Mouse (Mus musculus) embryonic stem cell, embryonic (primary cell): ENCODE data around the gene Ahnak.

Source experiments
- CTCF ChIA-PET, 4 experiments: fragments of 300-600 bp in 2 of 4; fragments of 350-600 bp in 2 of 4; sonication (Branson Sonifier 250); formaldehyde crosslinking; loops; one replicate each; lab custom pipeline; 2022; ENCODE audit warnings: inconsistent platforms in 2 of 4; lab: Charles Lee
- POLR2A ChIA-PET, 4 experiments: fragments of 300-600 bp in 2 of 4; fragments of 350-600 bp in 2 of 4; sonication (Branson Sonifier 250); formaldehyde crosslinking; loops; one replicate each; lab custom pipeline; 2022; ENCODE audit warnings: antibody characterized with exemption in 4 of 4, inconsistent platforms in 1 of 4; lab: Charles Lee

The Ahnak gene

DNA sequence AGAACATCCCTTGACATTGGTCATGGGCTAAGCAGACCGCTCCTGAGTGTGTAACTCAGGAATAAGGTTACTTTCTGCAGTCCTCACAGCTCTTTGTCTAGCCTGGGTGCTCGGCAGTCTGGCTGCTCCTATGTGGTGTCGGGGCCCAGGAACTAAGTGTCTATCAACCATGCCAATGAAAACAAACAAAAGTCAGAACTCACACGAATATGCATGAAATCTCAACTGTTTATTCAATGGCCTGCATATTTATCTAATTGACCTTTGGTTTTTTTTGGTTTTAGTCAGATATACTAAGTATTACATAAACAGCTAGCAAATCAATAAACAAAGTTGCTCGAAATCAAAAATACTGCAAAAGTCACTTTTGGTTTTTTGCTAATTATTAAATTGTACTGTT, 106.0 kb downstream of the Ahnak start:
- ChIA-PET CTCF (interaction anchor here in 1 of 4 experiments (1.0 to 1.3 kb wide), 2 partner anchors 13 to 102 kb away, joined by 3 to 5 read pairs; no protein-coding TSS in a partner anchor), POLR2A (interaction anchor here in 3 of 4 experiments (0.5 to 4.3 kb wide), 12 partner anchors 8 to 382 kb away, joined by 3 to 23 read pairs (median 5); no protein-coding TSS in a partner anchor)

DNA sequence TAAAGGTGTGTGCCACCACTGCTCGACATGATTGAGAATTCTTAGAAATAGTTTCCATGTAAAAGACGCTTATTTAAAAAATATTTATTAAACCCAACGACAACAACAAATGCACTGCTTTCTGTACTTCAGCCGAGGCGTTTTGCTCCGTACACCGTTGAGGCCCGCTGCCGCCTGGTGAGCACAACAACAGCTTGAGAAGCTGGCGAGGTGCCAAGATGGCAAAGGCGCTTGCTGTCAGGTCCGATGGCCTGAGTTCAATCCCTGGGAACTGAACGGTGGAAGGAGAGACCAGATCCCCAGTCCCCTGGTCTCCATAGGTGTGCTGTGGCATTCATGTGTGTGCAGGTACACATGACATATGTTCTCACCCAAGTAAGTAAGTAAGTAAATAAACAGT, 108.4 kb downstream of the Ahnak start:
- CTCF ChIA-PET = no interaction called here
- POLR2A ChIA-PET = interaction anchor here in 1 of 4 experiments (1.3 to 2.1 kb wide), 4 partner anchors 15 to 108 kb away, joined by 3 to 8 read pairs (median 5); no protein-coding TSS in a partner anchor

DNA sequence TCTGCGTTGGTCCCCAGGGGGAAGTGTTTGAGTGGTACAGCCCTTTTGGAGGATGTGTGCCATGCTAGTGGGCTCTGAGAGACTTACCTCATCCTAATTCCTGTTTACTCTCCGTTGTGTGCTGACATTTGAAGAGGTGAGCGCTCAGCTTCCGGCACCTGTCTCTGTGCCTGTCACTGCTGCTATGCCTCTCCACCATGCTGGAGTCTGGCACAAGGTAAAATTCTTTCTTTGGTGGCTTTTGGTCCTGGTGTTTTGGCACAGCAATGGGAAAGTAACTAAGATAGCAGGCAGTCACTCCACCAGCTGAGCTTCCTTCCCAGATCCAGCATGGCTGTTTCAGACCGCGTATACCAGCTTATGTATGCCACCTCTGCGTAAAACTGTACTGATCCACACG, 110.7 kb downstream of the Ahnak start:
- POLR2A ChIA-PET = interaction anchor here in 3 of 4 experiments (0.5 to 2.8 kb wide), 20 partner anchors 9 to 377 kb away, joined by 3 to 13 read pairs (median 4); partner anchors contain the start of genes Eef1g (in 2 of the 3), Slc3a2 (in 2 of the 3) and Ahnak (in 1 of the 3)

DNA sequence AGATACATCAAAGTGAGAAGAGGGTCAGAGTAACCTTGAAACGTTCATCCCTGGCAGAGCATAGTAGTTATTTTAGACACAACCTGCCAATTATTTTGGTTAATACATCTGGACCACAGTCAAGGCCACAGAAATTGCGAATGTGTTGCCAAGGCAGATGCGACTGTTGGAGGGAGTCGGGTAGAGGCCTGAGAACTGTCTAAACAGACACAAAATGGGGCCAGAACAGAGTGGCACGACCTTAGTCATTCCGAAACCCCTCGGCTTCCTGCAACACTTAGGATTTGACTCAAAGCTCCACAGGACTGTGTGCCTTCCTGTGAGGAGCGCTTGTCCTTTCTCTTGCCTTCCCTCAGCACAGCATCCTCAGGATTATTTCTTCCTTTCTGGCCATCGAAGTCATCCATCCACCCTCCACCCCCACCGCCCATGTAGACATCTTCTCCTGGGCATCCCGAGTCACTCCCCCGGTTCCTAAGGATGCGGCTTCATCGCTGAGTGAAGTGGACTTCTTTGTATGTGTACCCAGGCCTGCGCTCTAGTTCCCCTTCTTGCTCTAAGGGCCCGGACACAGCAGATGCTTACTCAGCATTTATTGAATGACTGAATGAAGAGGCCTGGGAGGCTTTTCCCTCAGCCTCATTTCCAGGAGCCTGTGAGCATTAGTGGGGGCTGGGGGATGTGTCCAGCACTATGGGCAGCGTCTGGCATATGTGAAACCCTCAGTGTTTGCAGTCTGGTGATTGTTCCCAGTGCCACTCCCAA, 111.4 kb downstream of the Ahnak start:
- ChIA-PET POLR2A (interaction anchor here in 3 of 4 experiments (0.6 to 2.8 kb wide), 15 partner anchors 18 to 1712 kb away, joined by 3 to 13 read pairs (median 5); partner anchors contain the start of genes Eef1g (in 2 of the 3), 1810009A15Rik (in 1 of the 3), Ahnak (in 1 of the 3) and Gm49416 (in 1 of the 3)), CTCF (interaction anchor here in 2 of 4 experiments (0.8 to 1.6 kb wide), 2 partner anchors 10 to 18 kb away, joined by 3 read pairs; no protein-coding TSS in a partner anchor)

More for the DNA sequence above, 110.7 kb downstream of the Ahnak start:
- CTCF ChIA-PET = interaction anchor here (0.6 to 1.6 kb wide), 6 partner anchors 9 to 121 kb away, joined by 3 to 4 read pairs (median 3); no protein-coding TSS in a partner anchor

DNA sequence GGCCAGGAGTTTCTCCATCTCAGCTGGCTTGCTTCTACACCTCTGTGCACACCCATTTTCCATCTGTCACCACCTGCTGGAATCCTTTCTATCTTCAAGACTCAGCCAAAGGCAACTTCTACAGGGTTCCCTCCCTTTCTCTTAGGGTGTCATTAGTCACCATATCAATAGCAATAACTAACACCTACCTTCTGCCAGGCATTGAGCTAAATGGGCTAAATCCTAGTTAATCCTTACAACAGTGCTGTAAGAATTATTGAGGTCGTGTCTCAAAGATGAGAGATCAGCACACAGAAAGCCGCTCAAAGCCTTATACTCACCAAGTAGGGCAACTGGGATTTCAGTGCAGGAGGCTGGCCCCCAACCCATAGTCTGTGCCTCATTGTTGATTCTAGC, 112.0 kb downstream of the Ahnak start:
- POLR2A ChIA-PET = interaction anchor here in 3 of 4 experiments (0.6 to 2.5 kb wide), 13 partner anchors 16 to 1712 kb away, joined by 3 to 8 read pairs (median 3); partner anchors contain the start of genes 1810009A15Rik (in 1 of the 3), Eef1g (in 1 of the 3), Gm49416 (in 1 of the 3) and Gng3 (in 1 of the 3)
- CTCF ChIA-PET = no interaction called here

DNA sequence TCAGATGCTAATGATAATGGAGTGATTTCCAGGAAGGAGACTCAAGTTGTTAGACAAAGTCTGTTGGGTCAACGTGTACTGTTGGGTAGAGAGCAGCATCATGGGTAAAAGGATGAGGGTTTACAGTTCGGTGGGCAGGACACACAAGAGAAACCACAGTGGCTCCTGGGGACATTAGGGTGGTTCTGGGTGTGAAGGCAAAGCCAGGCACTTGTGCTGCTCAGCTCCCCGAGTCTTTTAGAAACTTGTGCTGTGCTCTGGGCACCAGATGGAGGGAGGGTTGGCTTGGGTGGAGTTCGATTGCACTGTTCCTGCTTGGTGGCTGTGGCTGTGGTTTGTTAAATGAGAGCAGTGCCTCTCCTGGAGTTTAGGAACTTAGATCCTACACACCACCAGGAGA, 114.9 kb downstream of the Ahnak start:
- POLR2A ChIA-PET = interaction anchor here in 2 of 4 experiments (0.8 to 3.6 kb wide), 13 partner anchors 22 to 231 kb away, joined by 3 to 26 read pairs (median 4); partner anchors contain the start of genes Eef1g (in 1 of the 2) and Tut1 (in 1 of the 2)
- CTCF ChIA-PET = interaction anchor here in 2 of 4 experiments (1.1 kb wide), 2 partner anchors 21 to 22 kb away, joined by 3 to 5 read pairs; no protein-coding TSS in a partner anchor

DNA sequence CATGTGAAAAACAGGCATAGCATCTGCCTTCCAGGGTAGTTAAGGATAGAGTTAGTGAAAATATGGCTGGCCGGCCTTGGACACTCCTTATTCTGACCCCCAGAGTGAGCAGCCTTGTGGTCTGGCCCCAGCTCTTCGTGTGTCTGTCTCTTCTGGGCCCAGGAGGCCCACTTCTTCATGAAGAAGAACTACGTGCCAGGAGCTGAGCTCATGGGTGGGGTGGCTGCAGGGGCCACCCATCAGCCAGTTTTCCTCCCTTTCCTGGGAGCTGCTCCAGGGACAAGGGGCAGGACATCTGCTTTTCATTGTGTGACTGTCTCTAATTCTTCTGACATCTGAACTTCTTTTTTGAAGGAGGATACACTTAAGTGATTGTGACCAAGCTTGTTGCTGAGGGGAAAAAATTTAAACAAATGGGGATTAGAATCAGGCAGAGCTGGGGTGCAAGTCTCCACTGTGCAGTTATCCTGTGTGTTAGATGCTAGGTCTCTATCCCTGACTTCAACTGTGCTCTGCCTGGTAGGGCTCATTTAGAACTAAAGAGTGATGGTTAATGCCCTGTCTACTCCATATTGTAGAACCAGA, 116.1 kb downstream of the Ahnak start:
- ChIA-PET POLR2A (interaction anchor here (0.7 to 3.6 kb wide), 21 partner anchors 9 to 389 kb away, joined by 3 to 26 read pairs (median 4); partner anchors contain the start of genes Ttc9c (in 1 of the 4) and Tut1 (in 1 of the 4)), CTCF (interaction anchor here in 1 of 4 experiments (1.5 kb wide), 1 partner anchor 245 kb away, joined by 6 read pairs; no protein-coding TSS in a partner anchor)

DNA sequence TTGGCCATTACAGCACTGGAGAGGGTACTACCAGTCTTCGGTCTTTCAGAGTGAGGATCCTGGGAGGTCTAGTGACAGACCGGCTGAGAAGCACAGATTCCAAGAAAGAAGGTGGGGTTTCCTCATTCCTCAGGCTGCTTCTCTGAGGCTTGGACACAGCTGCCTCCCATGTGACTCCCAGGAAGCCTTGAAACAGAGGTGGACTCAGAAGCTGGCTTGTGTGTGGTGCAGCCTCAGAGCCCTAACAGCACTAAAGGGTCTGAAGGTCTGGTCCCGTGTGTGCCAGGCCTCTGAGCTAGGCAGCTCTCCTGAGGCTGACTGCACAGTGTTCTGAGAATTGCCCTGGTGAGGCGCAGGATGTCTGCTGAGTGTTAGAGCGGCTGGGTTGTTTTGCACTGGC, 117.0 kb downstream of the Ahnak start:
- CTCF ChIA-PET = interaction anchor here in 2 of 4 experiments (0.5 to 1.5 kb wide), 6 partner anchors 23 to 1633 kb away, joined by 3 to 10 read pairs (median 3); no protein-coding TSS in a partner anchor
- POLR2A ChIA-PET = interaction anchor here in 2 of 4 experiments (0.6 to 3.6 kb wide), 25 partner anchors 8 to 390 kb away, joined by 3 to 26 read pairs (median 4); partner anchors contain the start of genes Eef1g (in 1 of the 2), Slc3a2 (in 1 of the 2), Ttc9c (in 1 of the 2) and Ubxn1 (in 1 of the 2)

DNA sequence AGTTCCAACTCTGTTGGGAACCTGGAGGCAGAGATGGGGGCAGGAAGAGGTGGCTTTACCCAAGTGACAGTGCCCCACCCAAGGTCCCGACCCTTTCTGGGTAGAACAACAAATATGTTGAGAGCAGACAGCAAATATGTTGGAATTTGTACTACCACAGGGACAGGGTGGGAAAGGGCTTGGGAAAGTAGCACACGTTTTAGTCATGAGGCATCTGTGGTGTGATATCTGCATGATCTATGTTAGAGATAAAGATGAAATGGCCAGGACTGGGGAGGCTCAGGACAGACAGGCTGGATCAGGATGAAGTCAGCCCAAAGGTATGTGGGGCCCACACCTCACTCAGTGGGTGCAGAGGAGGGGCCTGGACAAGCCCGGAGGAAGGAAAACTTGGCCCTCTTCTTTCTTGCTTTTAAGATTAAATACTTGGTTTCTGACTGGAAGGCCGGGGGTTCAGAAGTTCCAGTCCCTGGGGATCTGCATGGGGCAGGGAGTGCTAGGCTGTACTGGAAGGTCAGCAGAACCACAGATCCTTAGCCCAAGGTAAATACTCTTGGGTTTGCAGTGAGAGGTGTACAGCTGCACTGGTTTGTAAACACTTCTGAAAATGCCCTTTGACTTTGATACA, 117.8 kb downstream of the Ahnak start:
- ChIA-PET POLR2A (interaction anchor here in 2 of 4 experiments (0.6 to 3.8 kb wide), 23 partner anchors 8 to 390 kb away, joined by 3 to 30 read pairs (median 4); partner anchors contain the start of genes Ahnak (in 1 of the 2), Eef1g (in 1 of the 2), Slc3a2 (in 1 of the 2) and Ubxn1 (in 1 of the 2)), CTCF (interaction anchor here in 2 of 4 experiments (0.5 to 1.5 kb wide), 6 partner anchors 9 to 1632 kb away, joined by 3 to 10 read pairs (median 3); no protein-coding TSS in a partner anchor)

DNA sequence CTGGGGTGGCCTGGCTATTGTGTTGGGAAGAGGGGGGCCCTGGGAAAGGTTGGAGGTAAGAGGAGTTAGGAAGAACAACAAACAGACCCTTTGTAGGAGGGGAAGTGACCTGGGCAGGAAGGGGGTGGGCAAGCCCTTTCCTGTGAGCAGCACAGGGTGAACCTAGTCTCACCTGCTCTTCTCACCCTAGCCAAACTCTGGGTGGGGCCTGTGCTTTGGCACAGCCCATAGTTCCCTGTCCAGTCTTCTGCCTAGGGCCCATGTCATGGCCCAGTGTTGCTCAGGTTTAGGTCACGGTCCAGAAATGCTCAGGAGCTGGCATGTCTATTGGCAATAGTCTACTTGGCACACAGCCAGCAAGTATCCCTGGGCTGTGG, 118.3 kb downstream of the Ahnak start:
- ChIA-PET POLR2A (interaction anchor here in 2 of 4 experiments (0.6 to 3.8 kb wide), 6 partner anchors 16 to 126 kb away, joined by 3 to 30 read pairs (median 4); partner anchors contain the start of gene Ahnak (in 1 of the 2)), CTCF (interaction anchor here in 1 of 4 experiments (0.6 kb wide), 1 partner anchor 9 kb away, joined by 3 read pairs; no protein-coding TSS in a partner anchor)

DNA sequence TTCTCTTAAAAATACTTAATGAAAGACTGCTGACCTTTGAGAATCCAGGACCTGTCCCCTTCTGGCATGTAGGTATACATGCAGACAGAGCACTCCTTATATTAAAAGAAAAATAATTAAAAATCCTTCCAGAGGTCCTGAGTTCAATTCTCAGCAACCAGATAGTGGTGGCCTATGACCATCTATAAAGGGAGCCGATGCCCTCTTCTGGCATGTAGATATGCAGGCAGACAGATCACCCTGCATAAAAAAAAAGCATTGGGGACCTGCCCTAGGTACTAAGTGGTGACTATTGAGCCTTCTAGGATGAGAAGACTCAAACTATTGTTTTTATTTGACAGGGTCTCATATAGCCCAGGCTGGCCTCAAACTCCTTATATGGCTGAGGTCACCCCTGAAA, 119.5 kb downstream of the Ahnak start:
- ChIA-PET CTCF (interaction anchor here in 2 of 4 experiments (0.6 to 2.9 kb wide), 7 partner anchors 18 to 251 kb away, joined by 3 to 22 read pairs (median 11); no protein-coding TSS in a partner anchor), POLR2A (interaction anchor here in 3 of 4 experiments (0.6 to 3.8 kb wide), 20 partner anchors 10 to 395 kb away, joined by 3 to 43 read pairs (median 5); partner anchors contain the start of genes Ahnak (in 2 of the 3), B3gat3 (in 1 of the 3) and Eef1g (in 1 of the 3))

DNA sequence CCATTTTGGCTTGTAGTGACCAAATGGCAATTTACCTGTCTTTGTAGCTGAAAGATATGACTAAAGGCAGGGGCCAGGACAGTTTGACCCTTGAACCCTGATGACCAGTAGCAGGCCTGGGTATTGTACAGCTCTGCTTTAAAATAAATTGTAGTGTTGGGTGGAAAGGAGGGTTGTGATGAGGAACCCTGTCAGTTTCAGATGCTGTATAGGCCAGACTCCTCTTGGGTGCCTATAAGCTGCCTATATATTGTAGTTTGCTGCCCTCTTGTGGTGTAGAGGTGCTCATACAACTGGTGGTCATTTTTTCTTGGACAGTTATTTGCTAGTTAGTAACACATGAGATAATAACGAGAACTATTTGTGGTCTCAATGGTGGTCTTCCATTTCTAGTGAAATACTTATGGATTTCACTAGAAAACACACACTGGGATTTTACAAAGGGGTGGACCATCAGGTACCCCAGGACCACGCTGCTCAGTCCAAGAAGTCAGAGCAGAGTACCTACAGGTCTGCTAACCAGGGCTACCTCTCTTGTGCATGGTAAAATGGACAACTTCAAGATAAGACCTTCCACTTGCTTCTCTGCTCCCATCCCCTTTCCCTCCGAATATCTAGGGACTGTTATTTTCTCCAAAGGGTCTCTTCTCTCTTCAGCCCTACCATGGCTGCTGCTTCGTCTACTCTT, 121.2 kb downstream of the Ahnak start:
- POLR2A ChIA-PET = interaction anchor here (0.6 to 3.8 kb wide), 37 partner anchors 12 to 657 kb away, joined by 3 to 43 read pairs (median 5); partner anchors contain the start of genes Ahnak (in 2 of the 4), B3gat3 (in 2 of the 4), Eef1g (in 2 of the 4) and Gng3 (in 2 of the 4)
- CTCF ChIA-PET = interaction anchor here (0.5 to 2.9 kb wide), 31 partner anchors 9 to 1818 kb away, joined by 3 to 22 read pairs (median 4); partner anchors contain the start of genes Ahnak (in 1 of the 4) and Gng3 (in 1 of the 4)

DNA sequence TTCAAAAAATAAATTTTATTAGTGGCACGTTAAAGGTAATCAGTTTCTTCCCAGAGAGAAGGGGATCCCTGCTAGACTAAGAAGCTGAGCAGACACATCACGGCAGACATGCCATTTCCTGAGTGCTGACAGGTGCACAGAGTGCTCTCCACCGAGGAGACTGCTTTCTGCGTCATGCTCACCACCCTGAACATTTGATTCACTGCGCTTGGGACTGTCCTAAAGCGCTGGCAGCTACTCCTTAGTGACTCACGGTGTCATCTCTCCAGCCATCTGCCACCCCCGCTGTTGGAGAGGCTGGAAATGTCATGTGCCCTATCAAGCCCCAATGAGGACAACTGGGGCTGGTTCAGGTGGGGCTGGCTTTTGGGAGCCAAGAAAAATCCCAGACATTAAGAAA, 123.0 kb downstream of the Ahnak start:
- ChIA-PET POLR2A (interaction anchor here in 2 of 4 experiments (0.6 to 2.7 kb wide), 16 partner anchors 13 to 299 kb away, joined by 3 to 11 read pairs (median 4); partner anchors contain the start of genes Eef1g (in 2 of the 2), 1810009A15Rik (in 1 of the 2), Asrgl1 (in 1 of the 2) and Gm49416 (in 1 of the 2)), CTCF (interaction anchor here in 1 of 4 experiments (1.0 kb wide), 1 partner anchor 255 kb away, joined by 3 read pairs; no protein-coding TSS in a partner anchor)

DNA sequence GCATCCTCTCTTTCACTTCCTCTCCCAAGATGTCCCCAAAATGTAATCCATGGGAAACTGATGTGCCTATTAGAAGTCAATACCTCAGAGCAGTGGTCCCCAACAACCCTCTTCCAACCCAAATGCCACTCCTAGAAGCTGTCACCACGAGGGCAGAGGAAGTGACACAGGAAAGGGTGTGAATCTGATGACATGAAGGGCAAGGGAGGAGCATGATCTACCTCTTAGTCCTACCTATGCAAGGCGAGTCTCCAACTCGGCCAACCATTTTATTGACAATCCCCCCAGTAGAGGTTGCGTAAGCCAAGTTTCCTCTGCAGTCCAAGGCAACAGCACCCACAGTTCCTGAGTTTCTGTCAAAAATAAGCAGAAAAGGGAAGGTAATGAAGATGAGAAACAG, 127.2 kb downstream of the Ahnak start:
- CTCF ChIA-PET = no interaction called here
- POLR2A ChIA-PET = no interaction called here

DNA sequence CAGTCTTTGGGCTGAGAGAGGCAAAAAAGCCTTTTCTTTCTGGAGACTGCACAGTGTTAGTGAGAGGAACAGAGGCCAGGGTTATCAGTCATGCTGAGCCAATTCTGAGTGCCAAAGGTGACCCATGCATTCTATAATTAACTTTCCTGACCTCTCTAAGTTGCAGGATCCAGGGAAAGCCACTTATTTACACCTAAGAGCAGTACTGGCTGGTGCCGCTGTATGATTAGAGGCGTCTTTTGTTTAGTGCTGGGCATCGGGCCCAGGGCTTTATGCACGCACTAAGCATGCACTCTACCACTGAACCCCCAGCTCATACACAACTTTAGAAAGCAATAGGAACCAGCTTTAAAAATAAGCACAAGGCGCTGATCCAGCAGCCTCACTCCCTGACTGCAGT, 128.2 kb downstream of the Ahnak start:
- CTCF ChIA-PET = no interaction called here
- POLR2A ChIA-PET = no interaction called here
